Mouse (Mus musculus): ENCODE data around the gene Cyp21a1. TPM values are rescaled to one million over a fixed set of nuclear protein-coding genes. Genes with fewer than 3 reads are reported as not detected.
A peak's percentile ranks its signal among the peaks of the same experiment; 100 is the strongest.
"Not testable (repeated sequence)": the region's sequence is repeated elsewhere in the genome, so short reads cannot be mapped to it uniquely, and the experiment has no call there.

Gene Cyp21a1
- total and polyA plus RNA-seq, 2 experiments: 0.18 TPM; not detected in 1

DNA sequence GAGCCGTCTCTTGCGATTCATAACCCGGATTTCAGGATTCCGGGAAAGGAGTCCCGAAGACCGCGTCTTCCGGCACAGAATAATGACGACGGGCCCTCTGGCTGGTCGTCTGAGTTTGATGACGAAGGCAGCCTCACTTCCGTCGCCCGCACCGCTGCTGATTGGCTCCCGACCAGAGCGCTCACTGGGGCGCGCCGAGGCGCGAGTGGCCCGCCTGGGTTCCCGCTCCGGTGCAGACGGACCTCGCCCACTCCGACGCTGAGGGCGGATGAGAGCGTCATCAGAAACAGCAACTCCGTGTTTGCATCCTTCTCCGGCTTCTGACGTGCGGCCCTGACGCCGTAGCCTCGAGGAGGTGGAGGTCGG lies 32.5 kb upstream of the Cyp21a1 start, which contains the start of the genes Stk19 and Dxo:
TSS of gene Stk19 (minus strand) at position 90 of the 366 bp plus-strand sequence.
TSS of gene Dxo (plus strand) at position 164 of the 366 bp plus-strand sequence.
- Histone ChIP-seq H3K27ac (replicated peaks; ENCODE audit: insufficient read depth, low read depth, low read length) (peak within 1 kb of the TSS; percentile 58), H3K36me3 (ENCODE audit: control insufficient read depth, insufficient read depth, low read length) (peaks cover 5% of the 10 kb centered on the region; the same call in 1 of the 2 replicates), H3K79me2 (ENCODE audit: control insufficient read depth, insufficient read depth, low read length) (peaks cover 5% of the 10 kb centered on the region), H3K4me3 (ENCODE audit: insufficient read depth, low read depth, low read length) (peak within 1 kb of the TSS; percentile 71), H3K27me3 (ENCODE audit: control insufficient read depth, insufficient read depth, low read length) (no peaks in the 10 kb centered on the region), H3K4me1 (ENCODE audit: control insufficient read depth, insufficient read depth, low read length) (peaks cover 12% of the 10 kb centered on the region), H3K9ac (ENCODE audit: low read depth, low read length) (peak within 1 kb of the TSS; percentile 68)
- peak; percentile 82 for DNase-seq (ENCODE audit: extremely low read depth, low read depth, low spot score)
- TF ChIP-seq POLR2A (IDR thresholded peaks at IDR 0.05; ENCODE audit: extremely low read depth, insufficient read depth, low read length): peak; percentile 60; the same call in 1 of the 2 replicates
- no peak for TF ChIP-seq CTCF (IDR thresholded peaks at IDR 0.05; ENCODE audit: low read depth, low read length)
- under 1% methylated on average over 40 of the region's 40 CpGs for WGBS

DNA sequence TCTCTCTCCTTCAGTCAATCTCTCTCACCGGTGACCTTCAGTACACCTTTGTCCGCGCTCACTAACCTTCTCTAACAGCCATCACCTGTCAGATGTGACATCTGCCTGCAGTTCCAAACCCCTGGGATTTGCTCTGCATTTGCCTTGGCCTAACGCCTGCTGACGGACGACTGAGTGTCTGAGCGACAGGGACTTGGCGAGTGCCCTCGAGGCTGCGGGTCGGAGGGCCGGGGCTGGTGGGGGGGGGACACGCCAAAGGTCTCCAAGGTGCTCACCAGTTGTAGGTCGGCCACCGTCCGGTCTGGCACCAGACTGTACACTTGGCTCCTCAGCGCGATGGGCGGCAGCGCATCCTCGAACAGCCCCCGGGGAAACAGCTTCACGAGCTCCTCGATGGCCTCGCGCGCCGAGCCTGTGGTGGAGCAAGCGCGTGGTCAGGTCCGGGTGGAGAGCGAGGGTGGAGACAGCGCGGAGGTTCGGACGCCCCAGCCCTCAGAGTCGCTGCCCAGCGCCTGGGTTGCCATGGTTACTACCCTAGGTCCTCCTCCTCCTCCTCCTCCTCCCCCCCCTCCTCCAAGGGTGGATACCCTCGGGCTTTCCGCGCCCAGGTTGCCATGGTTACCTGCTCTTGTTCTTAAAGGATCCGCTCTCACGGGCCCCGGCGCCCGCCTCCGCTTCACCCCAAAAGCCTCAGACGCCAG lies 31.9 kb upstream of the Cyp21a1 start:
- Histone ChIP-seq H3K4me3 (ENCODE audit: insufficient read depth, low read depth, low read length) (peak overlapping the region; percentile 71), H3K9ac (ENCODE audit: low read depth, low read length) (peak overlapping the region; percentile 67), H3K79me2 (ENCODE audit: control insufficient read depth, insufficient read depth, low read length) (peaks cover 5% of the 10 kb centered on the region), H3K27ac (replicated peaks; ENCODE audit: insufficient read depth, low read depth, low read length) (peak overlapping the region; percentile 58), H3K27me3 (ENCODE audit: control insufficient read depth, insufficient read depth, low read length) (no peaks in the 10 kb centered on the region), H3K36me3 (ENCODE audit: control insufficient read depth, insufficient read depth, low read length) (peaks cover 7% of the 10 kb centered on the region; the same call in 1 of the 2 replicates), H3K4me1 (ENCODE audit: control insufficient read depth, insufficient read depth, low read length) (peaks cover 12% of the 10 kb centered on the region)
- no peak for DNase-seq (ENCODE audit: extremely low read depth, low read depth, low spot score)
- WGBS: 3% methylated on average over 48 of the region's 48 CpGs
- TF ChIP-seq POLR2A (IDR thresholded peaks at IDR 0.05; ENCODE audit: extremely low read depth, insufficient read depth, low read length) (no peak), CTCF (IDR thresholded peaks at IDR 0.05; ENCODE audit: low read depth, low read length) (no peak)

DNA sequence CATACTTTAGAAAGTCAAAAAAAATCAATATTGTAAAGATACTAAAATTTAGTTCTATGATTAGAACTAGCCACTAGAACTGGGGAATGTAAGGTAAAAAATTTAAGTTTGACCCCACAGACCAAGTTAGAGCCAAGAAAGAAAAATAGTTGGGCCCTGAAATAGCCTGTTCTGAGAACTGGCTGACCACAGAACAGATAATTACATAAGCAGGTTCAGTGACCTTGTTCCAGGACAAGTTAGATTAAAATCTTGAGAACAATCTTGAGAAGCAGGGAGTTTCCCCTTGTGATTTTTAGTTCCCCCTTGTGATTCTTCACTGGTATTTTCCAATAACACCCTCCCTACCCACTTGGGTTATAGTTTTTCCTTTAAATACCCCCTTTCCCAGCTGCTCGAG lies 26.4 kb upstream of the Cyp21a1 start:
- Histone ChIP-seq H3K36me3 (ENCODE audit: control insufficient read depth, insufficient read depth, low read length) (peaks cover 42% of the 10 kb centered on the region), H3K27ac (replicated peaks; ENCODE audit: insufficient read depth, low read depth, low read length) (0 out of 2 replicates have a peak overlapping the region, but pooled peaks have one; percentile 51)
- H3K4me1 ChIP-seq (ENCODE audit: control insufficient read depth, insufficient read depth, low read length); H3K9ac ChIP-seq (ENCODE audit: low read depth, low read length); H3K79me2 ChIP-seq (ENCODE audit: control insufficient read depth, insufficient read depth, low read length); H3K4me3 ChIP-seq (ENCODE audit: insufficient read depth, low read depth, low read length); H3K27me3 ChIP-seq (ENCODE audit: control insufficient read depth, insufficient read depth, low read length): not testable (repeated sequence)
- DNase-seq (ENCODE audit: extremely low read depth, low read depth, low spot score): peak; percentile 55
- 50% methylated on average over 1 of the region's 1 CpGs for whole genome bisulfite sequencing

DNA sequence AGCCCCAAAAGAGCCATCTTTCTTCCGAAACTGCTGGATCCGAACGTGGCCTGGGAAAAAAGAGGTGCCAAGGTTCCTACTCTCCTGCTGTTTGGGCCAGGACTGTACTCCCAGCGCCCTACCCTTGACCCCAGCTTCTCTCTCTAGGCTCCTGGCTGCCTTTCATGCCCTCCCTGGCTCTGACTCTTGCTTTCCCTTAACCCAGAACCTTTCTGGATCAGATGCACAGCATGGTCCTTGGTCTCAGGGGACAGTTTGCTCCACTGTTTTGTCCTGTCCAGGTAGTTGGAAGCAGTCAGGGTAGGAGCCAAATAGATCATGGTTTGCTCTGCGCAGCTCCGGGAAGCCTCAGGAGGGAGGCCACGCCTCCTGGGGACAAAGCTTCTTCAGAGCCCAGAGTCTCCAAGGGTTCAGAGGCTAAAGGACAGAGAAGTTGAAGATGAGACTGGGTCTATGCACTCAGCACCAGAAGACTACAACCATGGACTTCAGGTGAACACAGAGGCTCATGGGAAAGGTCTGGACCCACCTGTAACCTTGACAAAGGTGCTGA lies 10.5 kb upstream of the Cyp21a1 start:
- peak; percentile 95 for DNase-seq (ENCODE audit: extremely low read depth, low read depth, low spot score)
- H3K4me1 ChIP-seq (ENCODE audit: control insufficient read depth, insufficient read depth, low read length): peaks cover 12% of the 10 kb centered on the region
- no peak overlapping the region for H3K9ac ChIP-seq (ENCODE audit: low read depth, low read length)
- peak overlapping the region; percentile 32 for H3K27ac ChIP-seq (replicated peaks; ENCODE audit: insufficient read depth, low read depth, low read length)
- H3K4me3 ChIP-seq (ENCODE audit: insufficient read depth, low read depth, low read length): no peak overlapping the region
- H3K27me3 ChIP-seq (ENCODE audit: control insufficient read depth, insufficient read depth, low read length): no peaks in the 10 kb centered on the region
- 24% methylated on average over 7 of the region's 7 CpGs for WGBS
- no peaks in the 10 kb centered on the region for H3K36me3 ChIP-seq (ENCODE audit: control insufficient read depth, insufficient read depth, low read length)
- no peaks in the 10 kb centered on the region for H3K79me2 ChIP-seq (ENCODE audit: control insufficient read depth, insufficient read depth, low read length)
- TF ChIP-seq CTCF (IDR thresholded peaks at IDR 0.05; ENCODE audit: low read depth, low read length) (no peak), POLR2A (IDR thresholded peaks at IDR 0.05; ENCODE audit: extremely low read depth, insufficient read depth, low read length) (no peak)

DNA sequence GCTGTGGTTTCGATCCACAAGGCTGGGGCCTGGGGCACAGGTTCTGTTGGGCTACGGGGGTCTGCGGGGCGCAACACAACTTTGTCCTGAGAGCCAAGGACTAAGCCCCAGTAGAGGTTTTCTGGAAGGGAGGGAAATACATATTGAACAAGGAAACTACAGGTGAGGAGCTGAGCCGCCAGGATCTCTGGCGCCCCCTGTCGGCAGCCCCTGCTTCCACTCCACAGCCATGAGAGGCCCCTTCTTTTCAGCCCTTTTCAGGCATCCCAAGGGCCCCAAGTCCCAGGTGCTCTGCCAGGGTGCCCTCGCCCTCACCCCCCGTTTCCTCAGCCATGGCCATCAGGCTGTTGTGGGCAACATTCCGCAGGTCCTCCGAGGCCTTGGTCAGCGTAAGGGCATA lies 9.4 kb upstream of the Cyp21a1 start:
- H3K4me1 ChIP-seq (ENCODE audit: control insufficient read depth, insufficient read depth, low read length): peaks cover 15% of the 10 kb centered on the region
- not testable (repeated sequence) for DNase-seq (ENCODE audit: extremely low read depth, low read depth, low spot score); H3K4me3 ChIP-seq (ENCODE audit: insufficient read depth, low read depth, low read length); H3K27me3 ChIP-seq (ENCODE audit: control insufficient read depth, insufficient read depth, low read length); H3K36me3 ChIP-seq (ENCODE audit: control insufficient read depth, insufficient read depth, low read length); H3K79me2 ChIP-seq (ENCODE audit: control insufficient read depth, insufficient read depth, low read length); H3K27ac ChIP-seq (replicated peaks; ENCODE audit: insufficient read depth, low read depth, low read length); H3K9ac ChIP-seq (ENCODE audit: low read depth, low read length)
- 68% methylated on average over 12 of the region's 12 CpGs for WGBS
- TF ChIP-seq CTCF (IDR thresholded peaks at IDR 0.05; ENCODE audit: low read depth, low read length): peak; percentile 83

DNA sequence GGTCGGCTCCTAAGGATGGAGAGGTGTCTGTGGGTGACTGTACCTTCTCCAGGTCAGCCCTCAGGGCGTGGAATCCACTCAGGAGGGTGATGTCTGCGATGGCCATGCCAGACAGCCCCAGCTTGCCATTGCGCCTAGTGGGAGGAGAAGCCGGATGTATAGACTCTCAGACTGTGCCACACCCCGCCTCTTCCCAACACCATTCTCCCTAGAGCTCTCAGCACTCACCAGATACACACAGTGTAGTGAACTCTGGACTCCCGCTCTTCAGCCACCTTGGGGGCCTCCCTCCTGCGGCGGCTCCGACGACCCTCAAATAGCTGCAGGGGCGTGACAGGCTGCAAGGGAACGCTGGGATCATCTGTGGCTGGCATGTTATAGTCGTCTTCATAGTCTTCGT lies 6.9 kb upstream of the Cyp21a1 start:
- Histone ChIP-seq H3K36me3 (ENCODE audit: control insufficient read depth, insufficient read depth, low read length) (no peaks in the 10 kb centered on the region), H3K27ac (replicated peaks; ENCODE audit: insufficient read depth, low read depth, low read length) (no peak overlapping the region), H3K9ac (ENCODE audit: low read depth, low read length) (no peak overlapping the region), H3K79me2 (ENCODE audit: control insufficient read depth, insufficient read depth, low read length) (no peaks in the 10 kb centered on the region), H3K4me3 (ENCODE audit: insufficient read depth, low read depth, low read length) (no peak overlapping the region), H3K27me3 (ENCODE audit: control insufficient read depth, insufficient read depth, low read length) (no peaks in the 10 kb centered on the region), H3K4me1 (ENCODE audit: control insufficient read depth, insufficient read depth, low read length) (peaks cover 20% of the 10 kb centered on the region)
- WGBS: 74% methylated on average over 15 of the region's 15 CpGs
- DNase-seq (ENCODE audit: extremely low read depth, low read depth, low spot score): no peak
- no peak for TF ChIP-seq CTCF (IDR thresholded peaks at IDR 0.05; ENCODE audit: low read depth, low read length)
- no peak for TF ChIP-seq POLR2A (IDR thresholded peaks at IDR 0.05; ENCODE audit: extremely low read depth, insufficient read depth, low read length)

DNA sequence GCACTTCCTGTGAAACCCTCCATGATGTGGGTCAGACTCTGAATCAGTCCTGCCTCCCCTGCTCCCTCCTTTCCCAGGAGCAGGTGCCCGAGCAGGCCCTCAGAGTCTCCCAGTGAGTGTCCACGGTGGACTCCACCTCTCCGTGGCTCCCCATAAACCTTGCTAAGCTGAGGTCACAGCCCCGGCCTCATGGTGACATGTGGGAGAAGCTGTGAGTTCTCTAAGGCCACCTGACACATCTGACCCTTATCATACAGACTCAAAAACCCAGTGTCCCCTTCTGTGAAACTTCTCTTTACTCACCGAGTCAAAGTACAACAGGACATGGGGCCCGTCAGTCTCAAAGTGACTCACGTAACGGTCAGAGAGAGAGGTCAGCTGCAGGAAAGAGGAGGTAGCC lies 6.5 kb upstream of the Cyp21a1 start:
- H3K4me3 ChIP-seq (ENCODE audit: insufficient read depth, low read depth, low read length); H3K9ac ChIP-seq (ENCODE audit: low read depth, low read length); H3K27ac ChIP-seq (replicated peaks; ENCODE audit: insufficient read depth, low read depth, low read length); H3K27me3 ChIP-seq (ENCODE audit: control insufficient read depth, insufficient read depth, low read length); H3K79me2 ChIP-seq (ENCODE audit: control insufficient read depth, insufficient read depth, low read length); H3K36me3 ChIP-seq (ENCODE audit: control insufficient read depth, insufficient read depth, low read length): not testable (repeated sequence)
- WGBS: 30% methylated on average over 8 of the region's 8 CpGs
- peak; percentile 53 for DNase-seq (ENCODE audit: extremely low read depth, low read depth, low spot score)
- H3K4me1 ChIP-seq (ENCODE audit: control insufficient read depth, insufficient read depth, low read length): peaks cover 20% of the 10 kb centered on the region

DNA sequence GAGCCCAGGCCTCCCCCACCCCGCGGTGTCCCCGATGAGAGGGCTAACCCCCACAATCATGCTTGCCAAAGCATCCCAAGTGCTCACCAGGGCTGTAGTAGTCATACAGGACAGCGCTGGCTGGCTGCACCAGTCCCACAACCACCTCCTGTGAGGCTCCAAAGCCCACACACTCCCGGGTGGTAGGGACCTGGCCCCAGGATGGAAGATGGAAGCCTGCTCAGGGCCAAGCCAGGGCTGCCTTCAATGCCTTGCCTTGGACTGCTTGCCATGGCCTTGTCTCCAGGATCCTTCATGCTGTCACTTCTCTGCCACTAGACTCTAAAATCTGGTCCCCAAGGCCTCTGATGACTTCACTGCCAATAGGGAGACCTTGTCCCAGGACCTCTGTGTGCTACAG lies 6.0 kb upstream of the Cyp21a1 start:
- not testable (repeated sequence) for H3K27me3 ChIP-seq (ENCODE audit: control insufficient read depth, insufficient read depth, low read length); H3K36me3 ChIP-seq (ENCODE audit: control insufficient read depth, insufficient read depth, low read length); H3K9ac ChIP-seq (ENCODE audit: low read depth, low read length); H3K4me3 ChIP-seq (ENCODE audit: insufficient read depth, low read depth, low read length); DNase-seq (ENCODE audit: extremely low read depth, low read depth, low spot score); H3K79me2 ChIP-seq (ENCODE audit: control insufficient read depth, insufficient read depth, low read length)
- H3K4me1 ChIP-seq (ENCODE audit: control insufficient read depth, insufficient read depth, low read length): peaks cover 20% of the 10 kb centered on the region
- peak overlapping the region; percentile 26; the same call in 1 of the 2 replicates for H3K27ac ChIP-seq (replicated peaks; ENCODE audit: insufficient read depth, low read depth, low read length)
- 88% methylated on average over 5 of the region's 5 CpGs for WGBS
